Mouse (Mus musculus): ENCODE results near the gene Atp8b5.

DNA sequence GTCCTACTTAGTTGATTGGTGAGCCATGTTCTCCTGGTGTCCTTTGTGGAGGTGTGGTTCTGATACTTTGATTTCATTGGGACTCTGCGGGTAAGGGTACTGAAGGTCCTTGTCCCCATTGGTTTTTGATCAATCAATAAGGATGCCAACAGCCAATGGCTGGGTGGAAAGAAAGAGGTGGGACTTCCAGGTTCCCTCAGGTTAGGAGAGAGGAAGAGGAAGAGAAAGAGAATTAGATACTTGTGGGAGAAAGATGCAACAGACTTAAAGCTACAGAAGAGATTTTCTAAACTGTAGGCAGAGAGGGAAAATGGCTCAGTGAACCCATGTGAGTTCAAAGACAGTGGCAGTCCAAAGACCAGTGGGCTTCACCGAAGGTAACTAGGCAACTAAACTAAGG is 60.2 kb downstream of the Atp8b5 start:
- TF ChIP-seq GATA1 (IDR thresholded peaks at IDR 0.05; ENCODE audit: low read length) (no peak), TAL1 (IDR thresholded peaks at IDR 0.05; ENCODE audit: low read length) (no peak)

All from erythroblast, embryonic 14.5 days (primary cell).